Mouse (Mus musculus) intestine, embryonic 14.5 days (tissue): ENCODE results near the gene Galntl6. TPM values are rescaled to one million over a fixed set of nuclear protein-coding genes. Genes with fewer than 3 reads are reported as not detected.
A peak's percentile ranks its signal among the peaks of the same experiment; 100 is the strongest.

Experiments used
- ATAC-seq: fragments of 200-750 bp; cut with Nextera tagmentation; replicated peaks from 2 replicates; pipeline ENCODE4 v1.8.0; 2017; ENCODE audit warnings: low read depth, moderate number of reproducible peaks, moderate TSS enrichment, moderate library complexity; ENCODE audit not compliant: low FRiP score, low TSS enrichment
- DNase-seq: peaks from one replicate; pipeline ENCODE4 v3.0.0-alpha.2; 2018; ENCODE audit warnings: low spot score
- H3K27ac ChIP-seq: fragments of 300-500 bp; sonication (generic); 2 replicates; pipeline ENCODE4 v1.5.1; 2014; ENCODE audit warnings: low read depth, mild to moderate bottlenecking, control low read depth
- H3K27me3 ChIP-seq: fragments of 300-500 bp; sonication (generic); replicated peaks from 2 replicates; pipeline ENCODE4 v1.6.1; 2014; ENCODE audit warnings: low read length, control low read depth; ENCODE audit not compliant: control insufficient read depth, insufficient read depth
- H3K36me3 ChIP-seq: fragments of 300-500 bp; sonication (generic); 2 replicates; pipeline ENCODE4 v1.6.1; 2014; ENCODE audit warnings: low read length, control low read depth; ENCODE audit not compliant: control insufficient read depth, insufficient read depth
- H3K4me1 ChIP-seq: fragments of 300-500 bp; sonication (generic); replicated peaks from 2 replicates; pipeline ENCODE4 v1.6.1; 2014; ENCODE audit warnings: low read length, control low read depth, mixed read lengths; ENCODE audit not compliant: control insufficient read depth, insufficient read depth
- H3K4me2 ChIP-seq: fragments of 300-500 bp; sonication (generic); 2 replicates; pipeline ENCODE4 v1.6.1; 2014; ENCODE audit warnings: low read length
- H3K4me3 ChIP-seq: fragments of 300-500 bp; sonication (generic); 2 replicates; pipeline ENCODE4 v1.5.1; 2014; ENCODE audit warnings: low read depth, low read length, control low read depth, mixed read lengths
- H3K9ac ChIP-seq: fragments of 300-500 bp; sonication (generic); 2 replicates; pipeline ENCODE4 v1.6.1; 2014; ENCODE audit warnings: mild to moderate bottlenecking, low read length
- H3K9me3 ChIP-seq: fragments of 300-500 bp; sonication (generic); 2 replicates; pipeline ENCODE4 v1.6.1; 2016; ENCODE audit warnings: low read length, control low read depth; ENCODE audit not compliant: control insufficient read depth
- WGBS: fragments of 180-500 bp; shearing (Covaris S2); extraction: QIAGEN DNeasy Blood & Tissue Kit; methylation state at CpG from one replicate; pipeline ENCODE4 v1.1.7; 2014; 5-methylcytosine and 5-hydroxymethylcytosine counted together
- polyA plus RNA-seq: library from polyadenylated mRNA; unstranded; fragments of >200 nt; fragmentation: Nextera tagmentation; extraction: Ambion mirVana; gene quantifications from 2 replicates; pipeline ENCODE4 v1.2.1, GENCODE M21; 2014

Gene Galntl6
- 0.41 and 0.94 TPM in 2 replicates for polyA plus RNA-seq

GRCm38 (mm10) chr8:58912196-58912839 lies at the start of gene Galntl6:
Gene Galntl6 (minus strand): TSS chr8:58912640.
- Histone ChIP-seq H3K9me3 (no peaks in the 10 kb centered on the region), H3K4me3 (peak within 1 kb of the TSS; percentile 54), H3K4me1 (no peaks in the 10 kb centered on the region), H3K9ac (peak within 1 kb of the TSS; percentile 2; the same call in 1 of the 2 replicates), H3K4me2 (peak within 1 kb of the TSS; percentile 99), H3K27ac (no peak within 1 kb of the TSS), H3K27me3 (peaks cover 15% of the 10 kb centered on the region), H3K36me3 (no peaks in the 10 kb centered on the region)
- ATAC-seq (peak; percentile 71), DNase-seq (peak; percentile 74)
- WGBS, result under 1% methylated on average over 37 of the region's 37 CpGs

- no peak for DNase-seq
- no peak for ATAC-seq
- Histone ChIP-seq H3K27ac (no peak overlapping the region), H3K9me3 (no peaks in the 10 kb centered on the region), H3K36me3 (no peaks in the 10 kb centered on the region), H3K4me3 (no peak overlapping the region), H3K9ac (no peak overlapping the region), H3K27me3 (no peaks in the 10 kb centered on the region), H3K4me2 (no peak overlapping the region), H3K4me1 (no peaks in the 10 kb centered on the region)
- 87% methylated on average over 5 of the region's 5 CpGs for WGBS
These were observed 44.8 kb upstream of the Galntl6 start for GRCm38 (mm10) chr8:58957195-58957739.

GRCm38 (mm10) chr8:58943773-58944172 lies 31.3 kb upstream of the Galntl6 start:
- WGBS, result 92% methylated on average over 4 of the region's 4 CpGs
- Histone ChIP-seq H3K9ac (no peak overlapping the region), H3K27ac (no peak overlapping the region), H3K4me2 (no peak overlapping the region), H3K4me3 (no peak overlapping the region), H3K36me3 (no peaks in the 10 kb centered on the region), H3K9me3 (no peaks in the 10 kb centered on the region), H3K27me3 (no peaks in the 10 kb centered on the region), H3K4me1 (no peaks in the 10 kb centered on the region)
- no peak for DNase-seq
- no peak for ATAC-seq

- 78% methylated on average over 1 of the region's 1 CpGs for WGBS
These were observed 18.6 kb upstream of the Galntl6 start for GRCm38 (mm10) chr8:58931066-58931465.

GRCm38 (mm10) chr8:58915142-58915541 lies 2.7 kb upstream of the Galntl6 start:
- H3K9me3 ChIP-seq, result no peaks in the 10 kb centered on the region
- 40% methylated on average over 2 of the region's 2 CpGs for WGBS
- no peaks in the 10 kb centered on the region for H3K4me1 ChIP-seq
- no peaks in the 10 kb centered on the region for H3K36me3 ChIP-seq
- no peak overlapping the region for H3K27ac ChIP-seq
- ATAC-seq, result no peak
- no peak overlapping the region for H3K4me3 ChIP-seq
- no peak overlapping the region for H3K4me2 ChIP-seq
- no peak overlapping the region for H3K9ac ChIP-seq
- peaks cover 15% of the 10 kb centered on the region for H3K27me3 ChIP-seq
- no peak for DNase-seq

More at GRCm38 (mm10) chr8:58931066-58931465, 18.6 kb upstream of the Galntl6 start:
- Histone ChIP-seq H3K4me1 (no peaks in the 10 kb centered on the region), H3K9me3 (no peaks in the 10 kb centered on the region), H3K27ac (no peak overlapping the region), H3K27me3 (no peaks in the 10 kb centered on the region), H3K9ac (no peak overlapping the region), H3K36me3 (no peaks in the 10 kb centered on the region), H3K4me2 (no peak overlapping the region), H3K4me3 (no peak overlapping the region)
- ATAC-seq (no peak), DNase-seq (no peak)

GRCm38 (mm10) chr8:58913640-58913968 lies 1.2 kb upstream of the Galntl6 start:
- H3K4me3 ChIP-seq, result no peak overlapping the region
- DNase-seq (no peak), ATAC-seq (no peak)
- peaks cover 15% of the 10 kb centered on the region for H3K27me3 ChIP-seq
- H3K4me2 ChIP-seq, result no peak overlapping the region
- H3K9ac ChIP-seq, result no peak overlapping the region
- H3K4me1 ChIP-seq, result no peaks in the 10 kb centered on the region
- WGBS, result 59% methylated on average over 3 of the region's 3 CpGs
- no peak overlapping the region for H3K27ac ChIP-seq
- H3K9me3 ChIP-seq, result no peaks in the 10 kb centered on the region
- no peaks in the 10 kb centered on the region for H3K36me3 ChIP-seq

GRCm38 (mm10) chr8:58912840-58913639 lies 600 bp upstream of the Galntl6 start:
- H3K4me2 ChIP-seq, result peak overlapping the region; percentile 99
- H3K36me3 ChIP-seq, result no peaks in the 10 kb centered on the region
- H3K27me3 ChIP-seq, result peaks cover 15% of the 10 kb centered on the region
- H3K9ac ChIP-seq, result 0 out of 2 replicates have a peak overlapping the region, but pooled peaks have one; percentile 2
- 2% methylated on average over 30 of the region's 30 CpGs for WGBS
- DNase-seq (peak; percentile 69), ATAC-seq (peak; percentile 73)
- H3K27ac ChIP-seq, result no peak overlapping the region
- no peaks in the 10 kb centered on the region for H3K4me1 ChIP-seq
- H3K9me3 ChIP-seq, result no peaks in the 10 kb centered on the region
- peak overlapping the region; percentile 54 for H3K4me3 ChIP-seq

- ATAC-seq, result 0 out of 2 replicates have a peak, but pooled peaks have one; percentile 15
- H3K9ac ChIP-seq, result peak within 1 kb of the TSS; percentile 2; the same call in 1 of the 2 replicates
These were observed 763 bp downstream of the Galntl6 start, which contains the start of gene BC030500 for GRCm38 (mm10) chr8:58911677-58912076. Gene BC030500 (plus strand): TSS chr8:58911755.

More at GRCm38 (mm10) chr8:58911677-58912076, 763 bp downstream of the Galntl6 start, which contains the start of gene BC030500:
- H3K4me1 ChIP-seq, result no peaks in the 10 kb centered on the region
- H3K9me3 ChIP-seq, result no peaks in the 10 kb centered on the region
- no peaks in the 10 kb centered on the region for H3K36me3 ChIP-seq
- no peak within 1 kb of the TSS for H3K27ac ChIP-seq
- peak within 1 kb of the TSS; percentile 54 for H3K4me3 ChIP-seq
- WGBS, result 9% methylated on average over 14 of the region's 14 CpGs
- peak within 1 kb of the TSS; percentile 99 for H3K4me2 ChIP-seq
- H3K27me3 ChIP-seq, result peaks cover 15% of the 10 kb centered on the region
- DNase-seq, result no peak
